Mouse (Mus musculus) MEL (cell line): Measurements from ENCODE around the gene Fn1. TPM values are rescaled to one million over a fixed set of nuclear protein-coding genes. Genes with fewer than 3 reads are reported as not detected.
A peak's percentile ranks its signal among the peaks of the same experiment; 100 is the strongest.

Experiments
- DNase-seq: peaks from one replicate; pipeline ENCODE4 v3.0.0; 2011; ENCODE audit warnings: low read depth, low spot score
- H3K27ac ChIP-seq: 2 replicates; pipeline ENCODE4 v1.5.1; 2012; ENCODE audit warnings: low read depth, mild to moderate bottlenecking, control low read depth, low read length, moderate library complexity; ENCODE audit not compliant: control insufficient read depth
- H3K27me3 ChIP-seq, 2 experiments: fragments of 150-350 bp in 1 of 2; sonication (generic) in 1 of 2; 2 replicates each; pipeline ENCODE4 v1.6.1; 2012; ENCODE audit warnings: low read length in 2 of 2, mild to moderate bottlenecking in 2 of 2, improper control_type of control experiment in 1 of 2, moderate library complexity in 1 of 2; ENCODE audit not compliant: insufficient read depth in 2 of 2, control insufficient read depth in 1 of 2
- H3K36me3 ChIP-seq, 2 experiments: 2 replicates each; pipeline ENCODE4 v1.6.1; 2012 to 2014; ENCODE audit warnings: low read length in 2 of 2, improper control_type of control experiment in 1 of 2, inconsistent platforms in 1 of 2, mild to moderate bottlenecking in 1 of 2; ENCODE audit not compliant: insufficient read depth in 2 of 2, control insufficient read depth in 1 of 2
- H3K4me1 ChIP-seq, 2 experiments: fragments of 150-350 bp in 1 of 2; sonication (generic) in 1 of 2; 2 replicates each; pipeline ENCODE4 v1.6.1; 2012; ENCODE audit warnings: low read length in 2 of 2, improper control_type of control experiment in 1 of 2, mild to moderate bottlenecking in 1 of 2; ENCODE audit not compliant: insufficient read depth in 2 of 2, control insufficient read depth in 1 of 2
- H3K4me3 ChIP-seq, 2 experiments: fragments of 150-350 bp in 1 of 2; sonication (generic) in 1 of 2; 2 replicates each; pipeline ENCODE4 v1.5.1; 2012; ENCODE audit warnings: low read depth in 2 of 2, low read length in 2 of 2, mild to moderate bottlenecking in 2 of 2, moderate library complexity in 2 of 2, control low read depth in 1 of 2, improper control_type of control experiment in 1 of 2; ENCODE audit not compliant: control insufficient read depth in 1 of 2, insufficient read depth in 1 of 2
- H3K79me2 ChIP-seq: 2 replicates; pipeline ENCODE4 v1.6.1; 2012; ENCODE audit warnings: mild to moderate bottlenecking, low read length, moderate library complexity; ENCODE audit not compliant: control insufficient read depth, poor library complexity, insufficient read depth
- H3K9ac ChIP-seq: 2 replicates; pipeline ENCODE4 v1.6.1; 2012; ENCODE audit warnings: low read depth, mild to moderate bottlenecking, control low read depth, low read length, moderate library complexity; ENCODE audit not compliant: control insufficient read depth, poor library complexity, severe bottlenecking
- H3K9me3 ChIP-seq: fragments of 150-350 bp; sonication (generic); replicated peaks from 2 replicates; pipeline ENCODE4 v1.6.1; 2012; ENCODE audit warnings: mild to moderate bottlenecking, low read length, improper control_type of control experiment, moderate library complexity; ENCODE audit not compliant: insufficient read depth
- BHLHE40 ChIP-seq: IDR thresholded peaks from 2 replicates; pipeline ENCODE4 v1.6.1; 2012; ENCODE audit warnings: low read depth, mild to moderate bottlenecking, inconsistent platforms, low read length, improper control_type of control experiment, borderline replicate concordance
- CHD2 ChIP-seq: IDR thresholded peaks from 2 replicates; pipeline ENCODE4 v1.6.1; 2011; ENCODE audit warnings: low read length, improper control_type of control experiment
- EP300 ChIP-seq, 2 experiments: IDR thresholded peaks; 2 replicates each; pipeline ENCODE4 v1.6.1; 2011; ENCODE audit warnings: improper control_type of control experiment in 2 of 2, low read length in 2 of 2, low read depth in 1 of 2, mild to moderate bottlenecking in 1 of 2
- ETS1 ChIP-seq: IDR thresholded peaks from 2 replicates; pipeline ENCODE4 v1.6.1; 2012; ENCODE audit warnings: low read depth, mild to moderate bottlenecking, inconsistent platforms, low read length, improper control_type of control experiment, moderate library complexity
- GABPA ChIP-seq: IDR thresholded peaks from 2 replicates; pipeline ENCODE4 v1.6.1; 2012; ENCODE audit warnings: low read depth, mild to moderate bottlenecking, inconsistent platforms, low read length, improper control_type of control experiment, moderate library complexity
- HCFC1 ChIP-seq: IDR thresholded peaks from 2 replicates; pipeline ENCODE4 v1.6.1; 2012; ENCODE audit warnings: low read depth, mild to moderate bottlenecking, inconsistent platforms, low read length, improper control_type of control experiment, moderate library complexity
- KAT2A ChIP-seq: conservative IDR thresholded peaks from 2 replicates; pipeline ENCODE4 v1.6.1; 2012; ENCODE audit warnings: low read depth, low read length, improper control_type of control experiment, inconsistent platforms
- MAFK ChIP-seq: IDR thresholded peaks from 2 replicates; pipeline ENCODE4 v1.6.1; 2011; ENCODE audit warnings: low read depth, mild to moderate bottlenecking, low read length, improper control_type of control experiment, borderline replicate concordance
- MAZ ChIP-seq: IDR thresholded peaks from 2 replicates; pipeline ENCODE4 v1.6.1; 2012; ENCODE audit warnings: low read depth, mild to moderate bottlenecking, inconsistent platforms, low read length, improper control_type of control experiment
- MYC ChIP-seq: IDR thresholded peaks from 2 replicates; pipeline ENCODE4 v1.6.1; 2011; ENCODE audit warnings: low read depth, mild to moderate bottlenecking, low read length, improper control_type of control experiment, moderate library complexity
- NRF1 ChIP-seq: IDR thresholded peaks from 2 replicates; pipeline ENCODE4 v1.6.1; 2014; ENCODE audit warnings: low read depth, mild to moderate bottlenecking, inconsistent platforms, low read length, improper control_type of control experiment, moderate library complexity; ENCODE audit not compliant: poor library complexity, insufficient read depth, severe bottlenecking
- POLR2A ChIP-seq, 2 experiments: IDR thresholded peaks; 2 replicates each; pipeline ENCODE4 v1.6.1; 2011 to 2012; ENCODE audit warnings: low read length in 2 of 2, mild to moderate bottlenecking in 2 of 2, control low read depth in 1 of 2, improper control_type of control experiment in 1 of 2, low read depth in 1 of 2, moderate library complexity in 1 of 2; ENCODE audit not compliant: control insufficient read depth in 1 of 2, insufficient read depth in 1 of 2, poor library complexity in 1 of 2
- RCOR1 ChIP-seq: IDR thresholded peaks from 2 replicates; pipeline ENCODE4 v1.6.1; 2012; ENCODE audit warnings: low read depth, mild to moderate bottlenecking, inconsistent platforms, low read length, improper control_type of control experiment
- SIN3A ChIP-seq: IDR thresholded peaks from 2 replicates; pipeline ENCODE4 v1.6.1; 2012; ENCODE audit warnings: low read length, improper control_type of control experiment, inconsistent platforms
- TAL1 ChIP-seq: IDR thresholded peaks from 2 replicates; pipeline ENCODE4 v1.6.1; 2012; ENCODE audit warnings: mild to moderate bottlenecking, inconsistent platforms, low read length, moderate library complexity, mixed read lengths
- TBP ChIP-seq: IDR thresholded peaks from 2 replicates; pipeline ENCODE4 v1.8.0; 2011; ENCODE audit warnings: low read depth, low read length, improper control_type of control experiment
- ZNF384 ChIP-seq: IDR thresholded peaks from 2 replicates; pipeline ENCODE4 v1.6.1; 2012; ENCODE audit warnings: low read depth, mild to moderate bottlenecking, inconsistent platforms, low read length, improper control_type of control experiment
- polyA plus RNA-seq, 2 experiments: library from polyadenylated mRNA; stranded (reverse) in 1 of 2; unstranded in 1 of 2; fragments of >175 nt in 1 of 2; fragments of >200 nt in 1 of 2; gene quantifications; 2 replicates each; pipeline versions ENCODE4 v1.2.1 to v1.2.4; 2012; ENCODE audit warnings: low replicate concordance in 2 of 2, low read depth in 1 of 2; ENCODE audit not compliant: insufficient read length in 2 of 2, insufficient read depth in 1 of 2, missing spikeins in 1 of 2
- total RNA-seq: library from RNA; depleted of rRNA; stranded (reverse); fragments of 300-350 nt; gene quantifications from 2 replicates; pipeline ENCODE4 v1.2.3, GENCODE M21; 2012

The Fn1 gene
- total and polyA plus RNA-seq, 3 experiments: 0.56 TPM; not detected in 2

GRCm38 (mm10) chr1:71579526-71579925 is 73.5 kb downstream of the Fn1 start:
- DNase-seq: no peak
- no peaks in the 10 kb centered on the region for H3K9me3 ChIP-seq
- no peaks in the 10 kb centered on the region; the same call in 1 of the 2 replicates for H3K79me2 ChIP-seq
- H3K36me3 ChIP-seq: peaks cover 0 to 18% of the 10 kb centered on the region in 2 experiments; a peak in 2 of 4 replicates
- no peaks in the 10 kb centered on the region for H3K4me1 ChIP-seq
- no peak overlapping the region for H3K27ac ChIP-seq
- H3K27me3 ChIP-seq: no peaks in the 10 kb centered on the region
- H3K4me3 ChIP-seq: no peak overlapping the region
- no peak overlapping the region for H3K9ac ChIP-seq
- TF ChIP-seq POLR2A (IDR thresholded peaks at IDR 0.05; ENCODE audit: control insufficient read depth in 1 of 2, insufficient read depth in 1 of 2, low read depth in 1 of 2, low read length in 2 of 2, poor library complexity in 1 of 2) (0 out of 4 replicates have a peak, but pooled peaks of 1 of the 2 experiments have one; percentile 5), EP300 (IDR thresholded peaks at IDR 0.05; ENCODE audit: low read depth in 1 of 2, low read length in 2 of 2) (no peak)

- H3K36me3 ChIP-seq: peaks cover 0 to 27% of the 10 kb centered on the region in 2 experiments; a peak in 2 of 4 replicates
Measured at GRCm38 (mm10) chr1:71576837-71577236, 76.2 kb downstream of the Fn1 start.

DNA sequence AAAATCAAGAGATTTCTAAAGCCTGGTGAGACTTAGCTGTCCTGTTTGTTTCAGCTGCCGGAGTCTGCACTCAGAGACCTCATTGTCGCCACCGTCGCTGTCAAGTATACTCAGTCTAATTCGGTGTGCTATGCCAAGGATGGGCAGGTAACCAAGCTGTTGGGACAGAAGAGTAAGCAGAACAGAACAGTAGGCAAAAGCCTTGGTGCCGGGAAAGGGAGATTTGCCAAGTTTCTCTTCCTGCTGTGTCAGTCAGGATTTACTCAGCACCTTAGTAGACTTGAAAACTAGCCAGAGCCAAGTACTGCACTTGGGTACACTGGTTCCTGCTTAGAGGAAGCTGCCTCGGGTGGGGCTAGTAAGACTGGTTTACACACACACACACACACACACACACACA is 77.0 kb downstream of the Fn1 start:
- no peaks in the 10 kb centered on the region; the same call in 1 of the 2 replicates for H3K79me2 ChIP-seq
- no peak overlapping the region for H3K4me3 ChIP-seq
- no peaks in the 10 kb centered on the region for H3K27me3 ChIP-seq
- H3K4me1 ChIP-seq: no peaks in the 10 kb centered on the region
- peaks cover 0 to 29% of the 10 kb centered on the region in 2 experiments; a peak in 2 of 4 replicates for H3K36me3 ChIP-seq
- H3K9ac ChIP-seq: no peak overlapping the region
- H3K9me3 ChIP-seq: no peaks in the 10 kb centered on the region
- TF ChIP-seq POLR2A (IDR thresholded peaks at IDR 0.05; ENCODE audit: control insufficient read depth in 1 of 2, insufficient read depth in 1 of 2, low read depth in 1 of 2, low read length in 2 of 2, poor library complexity in 1 of 2) (0 out of 4 replicates have a peak, but pooled peaks of 1 of the 2 experiments have one; percentile 13), HCFC1 (no peak), TBP (no peak)
- DNase-seq: no peak
- no peak overlapping the region for H3K27ac ChIP-seq

More at GRCm38 (mm10) chr1:71576837-71577236, 76.2 kb downstream of the Fn1 start:
- H3K9me3 ChIP-seq: no peaks in the 10 kb centered on the region
- no peaks in the 10 kb centered on the region for H3K27me3 ChIP-seq
- H3K9ac ChIP-seq: no peak overlapping the region
- H3K79me2 ChIP-seq: no peaks in the 10 kb centered on the region; the same call in 1 of the 2 replicates
- no peak overlapping the region for H3K27ac ChIP-seq
- no peak for TF ChIP-seq KAT2A
- no peak for TF ChIP-seq MYC
- no peak for TF ChIP-seq ZNF384
- no peak for TF ChIP-seq CHD2
- no peak for TF ChIP-seq TAL1
- no peak for TF ChIP-seq SIN3A
- TF ChIP-seq POLR2A (IDR thresholded peaks at IDR 0.05; ENCODE audit: control insufficient read depth in 1 of 2, insufficient read depth in 1 of 2, low read depth in 1 of 2, low read length in 2 of 2, poor library complexity in 1 of 2): no peak
- no peak for TF ChIP-seq EP300 (IDR thresholded peaks at IDR 0.05; ENCODE audit: low read depth in 1 of 2, low read length in 2 of 2)
- no peak for TF ChIP-seq TBP
- TF ChIP-seq MAFK: no peak
- TF ChIP-seq ETS1: no peak
- TF ChIP-seq GABPA: no peak
- TF ChIP-seq BHLHE40: no peak
- no peak for TF ChIP-seq NRF1
- TF ChIP-seq MAZ: no peak
- TF ChIP-seq RCOR1: no peak
- no peak overlapping the region for H3K4me3 ChIP-seq
- DNase-seq: no peak
- no peaks in the 10 kb centered on the region for H3K4me1 ChIP-seq
